Comparison of ENCODE assay signal across 9 mouse cellular contexts in the genomic region with DNA sequence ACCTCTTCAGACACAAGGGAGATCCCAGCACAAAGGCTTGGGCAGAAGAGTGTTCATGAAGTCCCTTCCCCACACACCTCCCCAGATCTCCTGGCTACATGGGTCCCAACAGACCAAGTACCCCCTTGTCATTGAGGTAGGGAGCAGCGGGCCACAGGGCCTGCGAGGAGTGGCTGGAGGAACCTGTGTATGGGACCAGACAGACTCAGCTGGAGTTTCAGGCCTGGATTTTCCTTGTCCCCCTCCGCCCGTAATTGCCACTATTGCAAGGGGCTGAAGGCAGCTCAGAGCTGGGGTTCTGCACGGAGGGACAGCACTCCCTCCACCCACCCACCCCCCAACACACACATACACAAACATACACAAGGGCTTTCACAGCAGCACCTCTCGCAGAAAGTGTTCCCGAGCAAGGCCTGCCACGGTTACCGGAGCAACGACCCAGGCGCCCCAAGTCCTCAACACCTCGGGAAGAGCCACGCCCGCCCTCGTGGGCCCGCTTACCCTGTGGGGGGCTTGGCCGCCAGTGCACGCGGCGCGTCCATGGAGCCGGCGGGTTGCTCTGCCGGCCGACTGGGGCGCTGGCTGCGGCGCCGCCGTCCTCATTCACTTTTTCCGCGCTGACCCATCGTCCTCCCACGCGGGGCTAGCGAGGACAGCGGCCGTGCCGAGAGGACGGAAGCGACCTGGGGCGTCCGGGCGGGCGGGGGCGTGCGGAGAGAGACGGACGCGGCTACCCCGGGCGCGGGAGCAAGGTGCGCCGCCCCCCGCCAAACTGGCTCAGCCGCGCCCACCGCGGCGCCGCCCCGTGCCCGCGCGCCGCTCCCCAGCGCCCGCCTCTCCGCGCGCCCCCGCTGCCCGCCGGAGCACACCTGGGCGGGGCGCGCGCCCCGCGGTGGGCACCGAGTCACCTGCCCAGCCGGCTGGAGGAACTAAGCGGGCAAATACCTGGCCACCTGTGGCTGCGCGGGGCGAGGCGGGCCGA. TPM values are rescaled to one million over a fixed set of nuclear protein-coding genes. Genes with fewer than 3 reads are reported as not detected.
DNase-seq lines count a peak whose midpoint lies in the region; ATAC-seq and TF ChIP-seq lines count a peak whose summit lies in the region.
"Had no signal": no experiment of that assay in that cellular context is flagged by ENCODE, and none has a peak within 500 bp of the region (broad histone marks: within the 10 kb centered on the region; RNA-seq: fewer than 3 reads in every experiment).

TSS of gene Cobl (minus strand) at position 780 of the 982 bp plus-strand sequence.

- H3K27ac ChIP-seq in cortical plate, adult 2 months (ENCODE audit: insufficient read depth, low read length): peak within 1 kb of the TSS; percentile 35
- H3K27ac ChIP-seq in liver, embryonic 14.5 days: no peak within 1 kb of the TSS
- no peak within 1 kb of the TSS for H3K27ac ChIP-seq in olfactory bulb, adult 2 months (ENCODE audit: insufficient read depth, low read depth, low read length)
- H3K27ac ChIP-seq: macrophage had no signal

- peak within 1 kb of the TSS; percentile 49 for H3K4me2 ChIP-seq in liver, embryonic 14.5 days (ENCODE audit: low read depth)

- under 1% methylated on average over 80 of the region's 89 CpGs for WGBS in liver, embryonic 14.5 days (ENCODE audit: insufficient replicate concordance)
- 3% methylated on average over 89 of the region's 89 CpGs for WGBS in olfactory bulb, adult 2 months

- no peak for TF ChIP-seq CTCF in cortical plate, adult 2 months (IDR thresholded peaks at IDR 0.05; ENCODE audit: extremely low read depth, insufficient read depth, low read length)
- no peak for TF ChIP-seq CTCF in liver, embryonic 14.5 days (IDR thresholded peaks at IDR 0.05; ENCODE audit: low read depth)
- TF ChIP-seq CTCF in olfactory bulb, adult 2 months (IDR thresholded peaks at IDR 0.05; ENCODE audit: insufficient read depth, low read depth, low read length): no peak

- peaks cover 7% of the 10 kb centered on the region for H3K4me1 ChIP-seq in cortical plate, adult 2 months (ENCODE audit: control insufficient read depth, insufficient read depth, low read length)
- H3K4me1 ChIP-seq in liver, embryonic 14.5 days (replicated peaks; ENCODE audit: control insufficient read depth in 2 of 2, insufficient read depth in 2 of 2, low read length in 1 of 2): no peaks in the 10 kb centered on the region; a peak in 1 of 4 replicates
- peaks cover 4% of the 10 kb centered on the region; the same call in 1 of the 2 replicates for H3K4me1 ChIP-seq in olfactory bulb, adult 2 months (ENCODE audit: control insufficient read depth, insufficient read depth, low read length)

- peak; percentile 28 for ATAC-seq in frontal cortex, adult (ENCODE audit: low TSS enrichment)
- ATAC-seq in liver, embryonic 14.5 days (ENCODE audit: insufficient read depth): peak; percentile 26; the same call in 1 of the 2 replicates

- H3K9me3 ChIP-seq in liver, embryonic 14.5 days (ENCODE audit: control insufficient read depth, low read length): no peaks in the 10 kb centered on the region

- H3K4me3 ChIP-seq in cortical plate, adult 2 months (ENCODE audit: insufficient read depth, low read length): peak within 1 kb of the TSS; percentile 76
- peak within 1 kb of the TSS; percentile 43 for H3K4me3 ChIP-seq in liver, embryonic 14.5 days (ENCODE audit: insufficient read depth in 1 of 2, low read depth in 2 of 2, low read length in 2 of 2)
- peak within 1 kb of the TSS; percentile 62 for H3K4me3 ChIP-seq in olfactory bulb, adult 2 months (ENCODE audit: insufficient read depth, low read depth, low read length)

- TF ChIP-seq POLR2A in cortical plate, adult 2 months (IDR thresholded peaks at IDR 0.05; ENCODE audit: extremely low read depth, insufficient read depth, low read length): no peak
- no peak for TF ChIP-seq POLR2A in olfactory bulb, adult 2 months (IDR thresholded peaks at IDR 0.05; ENCODE audit: insufficient read depth, low read depth, low read length)

- no peak for DNase-seq in frontal cortex, postnatal 14 days (ENCODE audit: low spot score in 2 of 2)
- no peak for DNase-seq in heart, adult 8-10 months (ENCODE audit: low spot score)
- peak; percentile 44 for DNase-seq in kidney, adult 9 months
- no peak for DNase-seq in liver, embryonic 14.5 days (ENCODE audit: low read depth in 3 of 3, low spot score in 3 of 3)
- no peak for DNase-seq in MN1 (ENCODE audit: low spot score)

- no peak within 1 kb of the TSS for H3K9ac ChIP-seq in liver, embryonic 14.5 days (replicated peaks)

- peaks cover 15% of the 10 kb centered on the region for H3K27me3 ChIP-seq in liver, embryonic 14.5 days (ENCODE audit: control insufficient read depth, insufficient read depth, low read length)

- no peak for TF ChIP-seq EP300 in liver, embryonic 14.5 days (IDR thresholded peaks at IDR 0.05; ENCODE audit: low read depth)

- no peaks in the 10 kb centered on the region for H3K36me3 ChIP-seq in liver, embryonic 14.5 days (replicated peaks; ENCODE audit: control insufficient read depth, insufficient read depth, low read depth)

RNA-seq across cellular contexts. Expression of gene Cobl, which starts in this region (rescaled TPM):
- polyA plus RNA-seq in cortical plate, adult 2 months (2012; rRNA removed): 50.5 and 51.6 TPM in 2 replicates
- total RNA-seq in heart, adult 8-10 months (2022): 10 to 100 TPM; 14.8 to 24.4 (median 22.2) TPM
- polyA plus RNA-seq in liver, embryonic 14.5 days (2012; rRNA removed): 0.47 and 0.64 TPM in 2 replicates
- 0.56 and 0.73 TPM in 2 replicates for polyA plus RNA-seq in liver, embryonic 14.5 days (2014; fragmentation: Nextera tagmentation; extraction: Ambion mirVana)
- polyA plus RNA-seq in olfactory bulb, adult 2 months (2012; ENCODE audit: insufficient read depth, insufficient read length, low replicate concordance, missing spikeins): not detected in 2 replicates
- polyA plus RNA-seq: macrophage had no signal

Comparison
In these comparisons a context has a peak if more than half of its experiments do, and no peak if none do; other contexts are left out.
1. RNA of gene Cobl (polyA plus RNA-seq): 50.5 to 51.6 TPM in cortical plate, adult 2 months; 0.47 to 0.73 TPM in liver, embryonic 14.5 days and not detected in olfactory bulb, adult 2 months; every median in the first group is over 10 times any median in the second.
2. Peak in ATAC-seq, H3K4me3 ChIP-seq and H3K4me2 ChIP-seq in liver, embryonic 14.5 days; RNA of the gene not detected or under 1 TPM.
3. Peak in every context shown above with its lines, with median percentiles within 50 percentile points of each other: H3K4me3 ChIP-seq.